Mouse (Mus musculus) limb, embryonic 14.5 days (tissue): ENCODE results near the gene Pam16. TPM values are rescaled to one million over a fixed set of nuclear protein-coding genes. Genes with fewer than 3 reads are reported as not detected.
A peak's percentile ranks its signal among the peaks of the same experiment; 100 is the strongest.

Experiments used
- ATAC-seq: fragments of 200-750 bp; cut with Nextera tagmentation; 2 replicates; pipeline ENCODE4 v1.8.0; 2017; ENCODE audit warnings: low read depth, moderate number of reproducible peaks, moderate TSS enrichment; ENCODE audit not compliant: low FRiP score
- DNase-seq: peaks from one replicate; pipeline ENCODE4 v3.0.0-alpha.2; 2015; ENCODE audit warnings: low spot score
- H3K27ac ChIP-seq: fragments of 300-500 bp; sonication (generic); replicated peaks from 2 replicates; pipeline ENCODE4 v1.5.1; 2014; ENCODE audit warnings: low read depth, mild to moderate bottlenecking, low read length, moderate library complexity, mixed read lengths
- H3K27me3 ChIP-seq: fragments of 300-500 bp; sonication (generic); 2 replicates; pipeline ENCODE4 v1.6.1; 2014; ENCODE audit warnings: low read length, mixed read lengths; ENCODE audit not compliant: control insufficient read depth, insufficient read depth
- H3K36me3 ChIP-seq: fragments of 300-500 bp; sonication (generic); 2 replicates; pipeline ENCODE4 v1.6.1; 2014; ENCODE audit warnings: mild to moderate bottlenecking, low read length, moderate library complexity, mixed read lengths; ENCODE audit not compliant: control insufficient read depth, insufficient read depth
- H3K4me1 ChIP-seq: fragments of 300-500 bp; sonication (generic); 2 replicates; pipeline ENCODE4 v1.6.1; 2014; ENCODE audit warnings: antibody characterized with exemption, low read length, mixed read lengths; ENCODE audit not compliant: control insufficient read depth, insufficient read depth
- H3K4me2 ChIP-seq: fragments of 300-500 bp; sonication (generic); replicated peaks from 2 replicates; pipeline ENCODE4 v1.6.1; 2014; ENCODE audit warnings: low read depth, mild to moderate bottlenecking, low read length, moderate library complexity; ENCODE audit not compliant: severe bottlenecking
- H3K4me3 ChIP-seq: fragments of 300-500 bp; sonication (generic); replicated peaks from 2 replicates; pipeline ENCODE4 v1.5.1; 2014; ENCODE audit warnings: low read length
- H3K9ac ChIP-seq: fragments of 300-500 bp; sonication (generic); 2 replicates; pipeline ENCODE4 v1.6.1; 2014; ENCODE audit warnings: mild to moderate bottlenecking, low read depth, low read length, moderate library complexity; ENCODE audit not compliant: severe bottlenecking
- H3K9me3 ChIP-seq: fragments of 300-500 bp; sonication (generic); 2 replicates; pipeline ENCODE4 v1.6.1; 2016; ENCODE audit warnings: low read length; ENCODE audit not compliant: control insufficient read depth
- POLR2A ChIP-seq: fragments of 200-500 bp; IDR thresholded peaks from 2 replicates; pipeline ENCODE4 v1.8.0; 2012; ENCODE audit warnings: inconsistent platforms, mild to moderate bottlenecking, moderate library complexity, borderline replicate concordance; ENCODE audit not compliant: insufficient read depth, insufficient read length; ENCODE audit errors: extremely low read depth
- WGBS: fragments of 180-500 bp; shearing (Covaris S2); extraction: QIAGEN DNeasy Blood & Tissue Kit; methylation state at CpG from one replicate; pipeline ENCODE4 v1.1.7; 2014; 5-methylcytosine and 5-hydroxymethylcytosine counted together
- polyA plus RNA-seq, 2 experiments: library from polyadenylated mRNA; depleted of rRNA in 1 of 2; stranded (reverse) in 1 of 2; unstranded in 1 of 2; fragments of >200 nt; fragmentation: Nextera tagmentation in 1 of 2; extraction: Ambion mirVana in 1 of 2; gene quantifications; 2 replicates each; pipeline versions ENCODE4 v1.2.1 to v1.2.3; 2012 to 2014

Pam16 gene
- polyA plus RNA-seq, 2 experiments, result 80.1 to 92.5 TPM

DNA sequence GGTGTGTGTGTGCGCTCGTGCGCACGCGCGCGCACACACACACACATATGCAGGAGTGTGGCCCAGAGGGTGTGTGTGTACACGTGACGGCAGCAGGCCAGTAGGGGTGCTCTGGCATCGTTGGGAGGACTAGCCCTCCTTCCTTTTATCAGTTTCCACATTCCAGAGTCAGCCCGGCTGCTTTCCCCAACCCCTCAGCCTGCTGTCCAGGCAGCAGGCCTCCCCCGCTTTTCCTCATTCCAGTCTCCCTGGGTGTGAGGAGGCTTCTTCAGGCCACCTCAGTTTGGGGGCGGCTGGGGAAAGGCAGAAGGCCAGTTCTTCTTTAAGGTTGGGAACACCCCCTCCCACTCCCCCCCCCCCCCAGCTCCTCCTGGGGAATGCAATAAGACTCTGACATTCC lies 17.4 kb upstream of the Pam16 start:
- Histone ChIP-seq H3K9ac (peak overlapping the region; percentile 49), H3K27ac (peak overlapping the region; percentile 76), H3K4me3 (peak overlapping the region; percentile 76), H3K9me3 (no peaks in the 10 kb centered on the region), H3K4me2 (peak overlapping the region; percentile 65), H3K27me3 (no peaks in the 10 kb centered on the region), H3K4me1 (peaks cover 60% of the 10 kb centered on the region), H3K36me3 (peaks cover 29% of the 10 kb centered on the region)
- ATAC-seq (peak; percentile 42; the same call in 1 of the 2 replicates), DNase-seq (peak; percentile 74)
- TF ChIP-seq POLR2A, result no peak
- WGBS, result 27% methylated on average over 13 of the region's 13 CpGs

DNA sequence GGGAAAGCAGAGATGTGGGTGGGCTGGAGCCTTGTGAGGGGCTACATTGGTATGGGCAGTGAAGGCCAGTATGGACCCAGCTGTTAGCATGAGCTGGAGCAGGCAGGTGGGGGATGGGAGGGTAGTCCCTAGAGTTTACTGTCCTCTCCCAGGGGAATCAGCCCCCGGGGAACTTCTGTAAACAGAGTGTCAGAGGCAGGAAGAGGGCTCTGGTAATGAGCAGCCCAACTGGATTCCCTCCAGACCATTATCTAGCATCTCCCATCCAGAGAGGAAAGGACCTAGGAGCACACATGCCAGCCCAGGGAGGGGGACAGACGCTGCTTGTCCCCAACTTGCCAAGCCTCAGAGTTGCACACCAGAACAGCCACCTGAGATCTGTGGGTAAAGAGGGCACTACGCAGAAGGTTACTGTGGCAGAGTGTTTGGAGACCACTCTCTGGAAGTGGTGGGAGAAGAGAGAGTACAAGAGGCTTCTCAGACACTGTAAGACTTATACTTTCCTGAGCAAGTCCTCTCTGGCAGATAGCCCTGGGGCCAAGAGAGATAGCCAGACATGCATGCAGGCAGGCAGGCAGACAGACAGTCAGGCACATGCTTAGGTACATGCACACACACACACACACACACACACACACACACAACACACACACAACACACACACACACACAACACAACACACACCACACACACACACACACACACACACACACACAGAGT lies 16.5 kb upstream of the Pam16 start:
- no peak for TF ChIP-seq POLR2A
- H3K4me2 ChIP-seq, result peak overlapping the region; percentile 65
- H3K9me3 ChIP-seq, result no peaks in the 10 kb centered on the region
- peak overlapping the region; percentile 84 for H3K9ac ChIP-seq
- DNase-seq (no peak), ATAC-seq (no peak)
- 32% methylated on average over 3 of the region's 3 CpGs for WGBS
- peaks cover 51% of the 10 kb centered on the region for H3K4me1 ChIP-seq
- H3K4me3 ChIP-seq, result peak overlapping the region; percentile 76
- no peaks in the 10 kb centered on the region for H3K27me3 ChIP-seq
- peaks cover 24% of the 10 kb centered on the region for H3K36me3 ChIP-seq
- peak overlapping the region; percentile 85 for H3K27ac ChIP-seq

GRCm38 (mm10) chr16:4640267-4641005 lies 15.6 kb upstream of the Pam16 start:
- no peak for TF ChIP-seq POLR2A
- no peaks in the 10 kb centered on the region for H3K9me3 ChIP-seq
- peaks cover 17% of the 10 kb centered on the region for H3K36me3 ChIP-seq
- peak overlapping the region; percentile 65 for H3K4me2 ChIP-seq
- peak overlapping the region; percentile 85 for H3K27ac ChIP-seq
- peak overlapping the region; percentile 84 for H3K9ac ChIP-seq
- no peaks in the 10 kb centered on the region for H3K27me3 ChIP-seq
- peak overlapping the region; percentile 76 for H3K4me3 ChIP-seq
- ATAC-seq (peak; percentile 6), DNase-seq (peak; percentile 44)
- 2% methylated on average over 17 of the region's 17 CpGs for WGBS
- peaks cover 44% of the 10 kb centered on the region for H3K4me1 ChIP-seq

GRCm38 (mm10) chr16:4639831-4640237 lies 15.0 kb upstream of the Pam16 start, which contains the start of the genes Vasn and Dnaja3:
Vasn (plus strand) TSS chr16:4639941.
Dnaja3 (plus strand) TSS chr16:4639989.
- Histone ChIP-seq H3K4me3 (peak within 1 kb of the TSS; percentile 76), H3K27ac (peak within 1 kb of the TSS; percentile 85), H3K4me2 (peak within 1 kb of the TSS; percentile 65), H3K27me3 (no peaks in the 10 kb centered on the region), H3K9ac (peak within 1 kb of the TSS; percentile 84), H3K36me3 (peaks cover 12% of the 10 kb centered on the region), H3K4me1 (peaks cover 44% of the 10 kb centered on the region), H3K9me3 (no peaks in the 10 kb centered on the region)
- TF ChIP-seq POLR2A, result peak; percentile 76; the same call in 1 of the 2 replicates
- WGBS, result 1% methylated on average over 21 of the region's 22 CpGs
- DNase-seq (peak; percentile 91), ATAC-seq (peak; percentile 95)

DNA sequence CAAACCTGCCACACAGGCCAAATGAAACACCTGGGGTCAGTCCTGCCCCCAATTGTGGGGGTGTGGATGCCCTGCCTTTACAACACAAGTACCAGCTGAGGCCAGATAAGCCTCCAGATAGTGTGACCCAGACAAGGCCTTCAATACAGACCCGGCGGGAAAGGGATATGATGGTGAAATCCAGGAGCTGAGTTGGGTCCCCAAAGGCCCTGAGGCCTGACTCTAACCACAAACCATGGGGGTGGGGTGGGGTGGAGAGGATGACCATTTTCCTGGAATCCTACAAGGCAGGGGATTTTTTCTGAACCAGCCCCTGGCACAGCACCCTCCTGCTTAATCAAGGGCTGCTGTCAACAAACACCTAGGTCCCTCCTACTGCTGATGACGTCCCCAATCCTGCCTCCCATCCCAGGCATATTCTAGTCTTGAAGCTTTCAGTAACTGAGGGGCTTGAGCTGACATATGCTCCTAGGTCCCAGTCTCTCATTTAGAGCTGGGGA lies 14.2 kb upstream of the Pam16 start:
- no peak overlapping the region for H3K27ac ChIP-seq
- no peak for TF ChIP-seq POLR2A
- 80% methylated on average over 3 of the region's 3 CpGs for WGBS
- peaks cover 8% of the 10 kb centered on the region for H3K36me3 ChIP-seq
- no peak overlapping the region for H3K9ac ChIP-seq
- no peaks in the 10 kb centered on the region for H3K27me3 ChIP-seq
- ATAC-seq (no peak), DNase-seq (no peak)
- H3K4me3 ChIP-seq, result no peak overlapping the region
- H3K4me1 ChIP-seq, result peaks cover 36% of the 10 kb centered on the region
- H3K4me2 ChIP-seq, result no peak overlapping the region
- no peaks in the 10 kb centered on the region for H3K9me3 ChIP-seq
